Mouse (Mus musculus) adrenal gland, adult 8-10 months (tissue): Measurements from ENCODE around the gene Akip1. TPM values are rescaled to one million over a fixed set of nuclear protein-coding genes. Genes with fewer than 3 reads are reported as not detected.

Experiments used
- DNase-seq: peaks from one replicate; pipeline ENCODE4 v3.0.0; 2022
- total RNA-seq, 4 experiments: library from RNA; stranded (reverse); gene quantifications; 2 replicates each; pipeline ENCODE4 v1.2.4; 2022

The Akip1 gene
- total RNA-seq, 4 experiments from 2014 or later: 21.7 to 30.6 (median 23.6) TPM

DNA sequence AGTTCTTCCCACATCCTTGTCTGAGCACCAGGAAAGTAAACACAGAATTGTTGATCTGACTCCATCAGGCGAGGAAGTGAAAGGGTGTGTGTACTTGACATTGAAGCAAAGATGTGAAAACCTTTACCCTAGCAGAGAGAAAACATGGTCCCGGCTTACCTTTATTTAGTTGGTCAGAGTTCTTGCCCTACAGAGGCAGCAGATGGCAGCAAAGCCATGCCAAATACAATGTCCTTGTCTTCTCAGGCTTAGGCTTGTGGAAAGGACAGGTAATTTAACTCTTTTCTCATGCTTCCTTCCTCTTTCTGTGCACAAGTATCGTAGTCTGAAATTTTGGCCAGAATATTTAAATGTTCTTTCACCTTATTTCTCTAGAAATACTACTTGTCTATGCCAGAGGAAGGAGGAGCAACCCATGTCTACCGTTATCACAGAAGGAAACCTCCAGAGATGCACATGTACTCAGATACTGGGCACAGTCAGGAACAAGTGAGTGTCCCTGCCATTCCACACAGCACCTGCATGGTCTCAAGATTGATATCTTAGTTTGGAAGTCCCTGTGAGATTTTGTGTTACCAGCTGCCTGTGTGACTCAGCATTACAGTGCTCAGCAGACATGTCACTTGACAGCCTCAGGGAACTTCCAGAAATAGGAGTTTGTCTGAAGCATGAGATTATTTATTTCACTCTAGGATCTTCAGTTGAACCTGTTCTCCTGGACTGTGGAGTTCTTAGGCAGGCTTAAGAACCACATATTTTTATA lies 3.7 kb downstream of the Akip1 start:
- peak; percentile 26 for DNase-seq

DNA sequence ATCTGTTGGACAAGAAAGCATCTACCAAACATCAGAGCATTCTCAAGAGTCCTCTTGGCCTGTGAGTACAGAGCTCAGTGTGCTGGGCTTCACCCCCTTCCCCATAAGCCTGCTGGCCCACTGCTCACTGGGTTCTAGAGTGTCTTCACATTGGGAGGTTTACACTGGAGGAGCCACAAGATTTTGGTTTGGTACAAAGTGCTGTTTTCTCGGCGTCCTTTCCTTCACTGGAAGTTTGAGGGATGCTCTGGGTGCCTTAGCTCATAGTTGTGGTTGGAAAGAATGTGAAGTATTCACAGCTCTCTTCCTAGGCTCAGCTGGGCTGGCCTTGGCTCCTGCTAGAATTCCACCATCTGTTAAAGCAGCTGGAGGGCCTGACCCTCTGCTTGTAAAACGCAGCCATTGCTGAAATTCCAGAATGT lies 5.5 kb downstream of the Akip1 start:
- peak; percentile 20 for DNase-seq

DNA sequence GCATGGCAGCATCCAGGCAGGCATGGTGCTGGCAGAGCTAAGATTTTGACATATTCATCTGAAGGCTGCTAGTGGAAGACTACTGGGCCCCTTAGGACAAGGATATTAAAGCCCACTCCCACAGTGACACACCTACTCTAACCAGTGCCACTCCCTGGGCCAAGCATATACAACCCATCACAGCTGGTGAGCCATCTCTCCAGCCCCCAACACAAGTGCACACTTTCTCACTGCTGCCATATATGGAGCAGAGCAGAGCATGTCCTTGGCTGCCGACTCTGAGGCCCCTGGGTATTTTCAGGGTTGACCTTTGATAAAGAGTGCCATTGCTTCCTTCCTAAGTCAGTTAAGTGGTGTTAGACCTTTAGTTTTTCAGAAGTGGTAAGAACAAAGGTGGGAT lies 6.6 kb downstream of the Akip1 start:
- no peak for DNase-seq

DNA sequence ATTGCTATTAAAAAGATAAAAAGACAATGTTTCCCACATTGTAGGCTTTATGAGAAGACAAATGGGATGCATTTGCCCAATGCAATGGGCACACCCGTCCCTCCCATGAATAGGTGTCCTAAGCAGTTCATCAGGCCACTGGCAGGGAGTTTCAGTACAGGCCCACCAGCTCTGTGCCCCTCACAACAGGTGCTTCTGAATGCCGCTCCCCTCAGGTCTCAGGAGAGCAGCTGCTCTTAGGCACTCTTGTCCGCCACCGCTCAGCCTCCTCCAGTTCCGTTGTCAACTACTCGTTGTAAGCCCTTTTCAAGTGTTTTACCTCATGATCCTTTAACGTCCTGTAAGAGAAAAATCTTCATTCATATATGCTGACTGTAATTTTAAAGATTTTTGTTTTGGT lies 8.7 kb downstream of the Akip1 start:
- DNase-seq: no peak

DNA sequence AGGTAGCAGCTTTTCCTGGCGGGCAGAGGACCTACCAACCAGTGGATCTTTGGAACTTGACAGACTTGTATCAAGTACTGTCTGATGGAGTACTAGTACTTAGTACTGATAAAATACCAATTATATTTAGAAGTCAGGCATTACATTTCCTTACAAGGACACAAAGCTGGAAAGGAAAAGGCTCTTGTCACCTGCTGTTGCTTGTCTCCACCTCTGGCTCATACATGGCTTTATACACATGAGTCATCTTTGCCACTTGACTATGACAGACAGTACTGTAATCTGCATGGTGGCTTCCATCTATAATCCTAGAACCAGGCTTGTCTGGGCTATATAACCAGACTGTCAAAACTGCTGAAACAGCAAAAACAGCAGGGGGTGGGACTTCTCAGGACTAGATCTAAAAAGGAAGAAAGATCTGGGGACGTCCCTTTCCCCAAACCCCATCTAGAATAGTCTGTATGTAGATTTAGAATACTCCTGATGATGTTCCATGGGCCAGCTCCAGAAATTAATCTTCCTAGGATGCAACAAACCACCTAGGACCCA lies 10.0 kb downstream of the Akip1 start:
- no peak for DNase-seq

DNA sequence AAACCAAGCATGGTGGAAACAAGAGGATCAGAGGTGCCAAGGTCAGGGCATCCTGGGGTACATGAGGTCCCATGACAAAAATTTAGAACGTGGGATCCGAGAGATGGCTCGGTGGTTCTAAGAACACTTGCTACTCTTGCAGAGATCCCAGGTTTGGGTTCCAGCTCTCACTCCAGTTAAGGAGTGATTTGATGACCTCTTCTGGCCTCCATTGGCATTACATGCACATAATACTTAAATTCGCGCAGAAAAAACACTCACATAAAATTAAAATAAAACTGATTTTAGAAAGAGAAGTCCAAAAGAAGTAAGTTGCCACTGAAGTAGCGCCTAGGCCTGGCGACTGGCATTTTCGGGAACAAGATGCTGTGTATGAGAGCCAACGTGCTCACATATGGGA lies 15.8 kb downstream of the Akip1 start:
- no peak for DNase-seq

DNA sequence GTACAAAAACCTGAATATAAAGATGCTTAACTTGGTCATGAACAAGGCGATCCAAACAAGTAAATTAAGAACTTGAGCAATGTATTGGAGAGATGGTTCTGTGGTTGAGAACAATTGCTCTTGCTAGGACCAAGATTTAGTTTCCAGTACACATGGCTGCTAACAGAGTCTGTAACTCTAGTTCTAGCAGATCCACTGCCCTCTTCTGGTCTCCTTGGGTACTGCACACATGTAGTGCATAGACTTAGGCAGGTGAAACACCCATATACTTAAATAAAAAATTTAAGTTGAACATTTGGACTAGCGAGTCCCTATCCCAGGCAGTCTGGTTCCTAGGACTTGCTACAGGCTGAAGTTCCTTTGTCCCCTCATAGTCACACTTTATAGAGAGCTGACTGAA lies 19.1 kb downstream of the Akip1 start:
- no peak for DNase-seq

DNA sequence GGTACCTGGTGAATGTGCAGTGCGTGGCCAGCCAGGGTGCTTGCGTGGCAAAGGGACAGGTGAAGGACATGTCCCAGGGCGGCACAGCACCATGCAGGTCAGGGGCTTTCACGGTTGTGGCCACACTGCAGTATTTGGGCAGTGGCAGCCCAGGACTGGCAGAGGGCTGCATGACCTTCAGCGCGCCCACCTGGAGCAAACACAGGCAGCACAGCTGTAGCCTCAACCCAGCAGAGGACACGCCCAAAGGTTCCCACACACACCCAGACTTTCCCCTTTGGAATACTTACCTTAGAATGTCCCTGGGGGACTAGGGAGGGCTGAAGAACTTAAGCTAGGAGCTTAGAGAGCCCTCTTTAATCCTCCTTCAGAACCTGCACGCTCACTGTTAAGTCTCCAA lies 19.6 kb downstream of the Akip1 start:
- no peak for DNase-seq

DNA sequence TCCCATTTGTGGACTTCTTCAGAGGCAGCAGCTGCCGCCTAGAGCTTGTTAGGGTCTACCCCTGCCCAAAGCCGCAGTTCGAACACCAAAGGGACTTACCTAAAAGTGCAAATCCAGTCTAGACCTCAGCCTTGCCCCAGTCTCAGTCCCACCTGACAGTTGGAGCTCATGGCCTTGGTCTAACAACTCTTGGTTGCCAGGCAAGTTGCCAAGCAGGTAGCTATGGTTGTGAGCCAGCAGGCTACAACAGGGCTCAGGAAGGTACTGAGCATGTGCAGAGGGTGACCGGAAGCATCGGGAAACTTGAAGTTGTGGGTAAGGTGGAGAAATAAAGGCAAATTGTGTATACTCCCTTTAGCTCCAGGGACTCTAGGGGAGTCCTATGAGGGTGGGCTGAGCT lies 20.2 kb downstream of the Akip1 start, which contains the start of gene BC051019:
Gene BC051019, minus strand, starts transcription at position 154 of the 400 bp plus-strand sequence.
- no peak for DNase-seq

DNA sequence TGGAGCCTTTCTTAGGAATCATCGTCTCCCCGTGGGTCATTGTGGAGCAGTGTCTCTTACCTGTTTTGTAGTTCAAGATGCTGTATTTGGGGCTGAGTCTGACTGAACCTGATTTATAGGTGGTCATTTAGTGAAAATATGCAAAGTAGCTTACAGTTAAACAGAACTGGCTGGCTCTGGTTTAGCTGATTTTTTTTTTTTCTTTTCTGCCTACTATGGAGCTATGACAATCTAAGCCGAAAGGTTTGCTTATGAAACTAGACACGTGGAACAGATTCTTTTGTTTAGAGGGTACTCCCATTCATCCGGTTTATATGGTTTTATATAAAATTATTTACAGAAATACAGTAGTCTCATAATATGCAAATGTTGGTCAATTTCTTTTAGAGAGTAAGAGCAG lies 28.1 kb downstream of the Akip1 start, which contains the start of gene Ascl3:
Gene Ascl3, minus strand, starts transcription at position 101 of the 400 bp plus-strand sequence.
- DNase-seq: no peak

DNA sequence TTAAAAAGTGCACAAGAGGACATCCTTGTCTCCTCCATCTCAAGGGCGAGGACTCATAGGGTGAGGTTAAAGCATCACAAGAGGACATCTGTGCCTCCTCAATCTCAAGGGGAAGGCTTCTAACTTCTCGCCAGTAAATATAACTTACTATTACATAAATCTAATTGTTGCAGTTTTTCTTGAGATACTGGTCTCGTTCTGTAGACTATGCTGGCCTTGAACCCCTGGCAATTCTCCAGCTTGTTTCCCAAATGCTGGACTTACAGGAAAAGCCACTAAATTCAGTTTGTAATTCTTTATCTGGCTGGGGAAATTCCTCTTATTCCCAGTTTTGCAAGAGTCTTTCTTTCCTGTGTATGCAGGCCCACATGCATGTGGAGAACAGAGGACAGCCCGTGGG lies 31.3 kb downstream of the Akip1 start:
- DNase-seq: no peak

DNA sequence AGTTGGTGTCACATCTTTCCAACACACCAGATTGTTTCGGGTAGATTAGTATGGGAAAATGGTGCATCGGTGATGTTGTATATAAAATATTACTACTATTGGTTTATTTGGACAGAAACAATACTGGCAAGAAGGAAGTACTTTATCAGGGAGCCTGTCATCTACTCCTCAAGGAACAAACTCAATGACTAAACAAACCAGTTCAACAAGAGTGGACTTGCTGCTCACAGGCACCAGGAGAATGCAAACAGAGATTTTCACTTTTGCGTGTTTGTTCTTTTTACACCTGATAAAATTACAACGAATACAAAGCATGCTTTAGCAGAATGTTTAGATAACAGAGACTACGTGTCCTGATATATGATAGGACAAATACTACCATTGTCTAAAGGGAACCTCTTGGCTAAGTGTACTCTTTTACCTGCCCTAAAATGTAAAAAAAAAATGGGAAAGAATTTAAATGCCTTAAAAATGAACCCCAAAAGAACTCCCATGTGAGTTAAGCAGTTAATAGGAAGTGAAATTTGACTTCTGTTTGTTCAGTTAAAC lies 36.4 kb downstream of the Akip1 start:
- no peak for DNase-seq

DNA sequence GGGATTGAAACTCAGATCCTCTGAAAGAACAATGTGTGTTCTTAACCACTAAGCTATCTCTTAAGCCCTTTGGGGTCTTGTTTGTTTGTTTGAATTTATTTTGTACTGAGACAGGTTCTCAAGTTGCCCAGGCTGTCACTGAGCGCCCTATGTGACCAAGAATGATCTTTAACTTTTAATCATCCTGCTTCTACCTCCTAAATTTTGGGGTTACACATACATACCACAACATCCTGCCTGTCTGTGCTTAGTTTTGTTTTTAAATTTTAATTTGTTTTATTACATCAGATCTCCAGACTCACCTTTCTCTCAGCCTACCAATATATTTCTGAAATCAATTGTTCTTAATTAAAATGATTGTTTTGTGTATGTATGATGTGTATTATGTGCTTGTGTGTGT lies 37.6 kb downstream of the Akip1 start:
- DNase-seq: no peak

DNA sequence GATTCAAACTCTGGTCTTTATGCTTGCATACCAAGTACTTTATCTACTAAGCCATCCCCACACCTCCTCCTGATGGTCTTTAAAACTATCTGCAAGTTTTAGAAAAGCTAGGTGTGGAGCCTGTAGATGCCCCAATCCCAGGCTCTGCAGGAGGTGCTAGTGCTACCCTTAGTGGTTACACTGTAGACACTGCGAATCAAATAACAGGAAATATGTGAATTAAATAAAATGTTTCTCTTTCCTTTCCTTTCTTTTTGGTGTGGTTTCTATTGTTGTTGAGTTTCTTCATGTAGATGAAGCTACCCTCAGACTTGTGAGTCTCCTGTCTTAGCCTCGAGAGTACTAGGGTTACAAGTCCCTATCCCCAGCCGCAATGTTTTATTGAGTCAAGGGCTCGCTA lies 38.2 kb downstream of the Akip1 start:
- no peak for DNase-seq

DNA sequence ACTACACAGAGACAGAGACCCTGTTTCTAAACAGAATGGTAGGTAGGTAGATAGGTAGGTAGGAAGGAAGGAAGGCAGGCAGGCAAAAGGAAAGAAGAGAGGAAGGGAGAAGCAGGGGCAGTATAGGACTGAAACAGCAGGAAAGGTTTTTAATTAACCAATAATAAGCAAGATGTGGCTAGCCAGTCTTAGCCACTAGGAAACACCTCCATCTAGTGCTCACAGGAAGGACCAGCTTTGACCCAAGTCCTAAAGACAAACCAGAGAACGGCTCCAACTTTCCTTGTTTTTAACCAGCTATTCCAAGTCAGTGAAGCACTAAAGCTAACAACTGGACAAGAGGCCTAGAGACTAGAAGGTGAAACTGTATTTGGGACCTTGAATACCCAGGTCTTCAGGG lies 44.3 kb downstream of the Akip1 start:
- no peak for DNase-seq

DNA sequence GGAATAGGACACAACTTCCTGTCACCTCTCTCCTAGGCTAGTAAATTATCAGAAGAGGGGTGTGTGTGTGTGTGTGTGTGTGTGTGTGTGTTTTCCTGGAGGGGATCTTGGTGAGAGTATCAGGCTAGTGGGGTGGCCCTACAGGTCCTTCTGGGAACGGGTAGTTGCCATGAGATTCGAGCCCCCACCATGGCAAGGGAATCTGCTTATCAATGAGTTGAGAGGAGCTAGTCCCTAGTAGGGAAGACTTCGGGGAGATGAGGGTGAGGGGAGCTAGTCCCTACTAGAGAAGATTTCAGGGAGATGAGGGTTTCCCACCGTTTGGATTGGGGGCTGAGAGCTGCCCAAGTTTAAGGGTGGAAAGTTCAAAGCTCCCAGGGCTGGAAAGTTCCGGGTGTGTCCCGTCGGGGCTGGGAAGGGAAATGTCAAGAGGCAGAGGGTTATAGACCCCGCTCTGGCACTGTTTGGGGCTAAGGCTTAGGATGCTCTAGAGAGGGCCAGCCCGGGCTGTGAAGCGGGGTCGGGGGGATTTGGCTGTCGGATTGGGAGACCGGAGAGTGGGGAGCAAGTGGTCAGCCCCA lies 48.0 kb downstream of the Akip1 start:
- DNase-seq: no peak

DNA sequence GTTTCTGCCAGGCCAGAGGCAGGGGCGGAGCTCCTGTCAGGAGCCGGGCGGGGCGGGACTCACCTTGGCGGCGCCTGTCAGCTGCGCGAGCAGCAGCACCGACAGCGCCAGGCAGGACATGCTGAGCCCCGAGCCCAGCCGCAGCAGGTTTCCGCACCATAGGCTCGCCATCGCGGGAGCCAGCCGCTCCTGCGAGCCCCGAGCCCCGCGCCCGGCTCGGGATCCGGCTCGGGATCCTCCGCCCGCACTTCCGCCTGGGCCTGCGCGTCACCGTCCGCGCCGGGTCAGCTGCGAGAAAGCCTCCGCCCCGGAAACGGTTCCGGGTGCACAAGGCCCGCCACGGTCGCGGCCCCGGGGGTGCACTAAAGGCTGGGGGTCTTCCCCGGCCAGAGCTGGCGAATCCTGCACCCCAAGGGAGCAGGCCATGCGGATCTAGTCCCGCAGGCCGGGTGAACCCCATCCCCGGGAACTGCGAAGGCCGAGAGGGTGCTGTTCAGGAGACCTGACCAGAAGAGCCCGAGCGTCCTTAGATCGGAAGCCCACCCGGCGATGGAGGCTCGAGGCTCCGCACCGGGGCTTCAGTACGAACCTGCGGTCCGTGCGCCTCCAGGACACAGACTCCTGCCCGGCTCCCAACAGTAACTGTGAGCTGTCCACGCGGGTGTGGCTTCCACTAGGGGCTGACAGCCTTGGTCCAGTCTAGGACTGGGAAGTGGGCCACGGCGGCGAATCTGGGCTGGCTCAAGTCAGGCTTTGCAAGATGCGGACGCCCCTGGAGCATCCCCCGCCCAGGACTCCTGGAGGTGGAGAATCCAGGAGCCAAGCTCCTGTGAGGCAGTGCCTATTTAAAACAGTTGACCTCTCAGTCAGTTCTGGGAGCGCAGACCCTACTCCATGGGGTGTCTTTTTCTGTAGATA lies 48.8 kb downstream of the Akip1 start, which contains the start of gene Tmem9b:
Gene Tmem9b, minus strand, starts transcription at position 868 of the 918 bp plus-strand sequence.
- DNase-seq: peak; percentile 70

DNA sequence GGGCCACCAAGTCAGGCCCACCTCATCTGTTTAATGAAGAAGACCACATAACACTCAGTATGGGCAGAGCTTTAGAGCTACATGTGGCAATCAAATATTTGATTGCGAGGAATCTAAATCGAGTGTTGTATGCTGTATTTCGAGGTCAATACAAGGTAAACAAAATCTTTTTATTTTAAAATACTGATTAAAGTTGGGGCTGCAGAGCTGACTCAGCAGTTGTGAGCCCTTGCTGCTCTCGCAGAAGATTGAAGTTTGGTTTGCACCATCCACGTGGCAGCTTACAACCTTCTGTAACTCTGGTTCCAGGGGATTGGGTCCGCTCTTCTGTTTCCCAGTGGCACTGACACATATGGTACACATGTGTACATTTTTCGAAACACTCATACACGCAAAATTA lies 50.5 kb downstream of the Akip1 start:
- no peak for DNase-seq

DNA sequence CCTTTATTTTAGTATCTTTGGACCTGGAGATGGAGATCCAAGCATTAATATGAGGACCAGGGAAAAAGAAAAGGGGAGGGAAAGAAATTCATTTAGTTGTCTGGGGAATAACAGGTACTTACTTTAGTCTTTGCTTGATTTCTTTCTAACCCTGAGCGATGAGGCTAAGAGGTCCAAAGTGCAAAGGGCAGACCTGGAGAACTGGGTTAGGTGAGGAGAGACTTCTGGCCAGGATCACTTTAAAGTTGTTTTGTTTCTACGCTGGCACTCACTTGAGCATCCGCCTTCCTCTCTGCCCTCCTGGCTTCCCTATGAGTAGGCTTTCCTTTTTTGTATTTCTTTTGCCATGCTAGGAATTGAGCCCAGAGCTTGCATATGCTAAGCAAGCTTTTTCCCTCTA lies 52.8 kb downstream of the Akip1 start:
- no peak for DNase-seq
